Mouse (Mus musculus) layer of hippocampus, adult 18-20 months (tissue): ENCODE measurements at regions not wholly inside any gene's neighbourhood (a gene's known extent, or its start where the extent isn't known, plus 50 kb on each side); places are given as distances from the start of the nearest gene placed in this dataset.
"Not testable (repeated sequence)": the region's sequence is repeated elsewhere in the genome, so short reads cannot be mapped to it uniquely, and the experiment has no call there.

Experiments used
- DNase-seq, 2 experiments: peaks; one replicate each; pipeline ENCODE4 v3.0.0; 2022; ENCODE audit warnings: low spot score in 2 of 2

DNA sequence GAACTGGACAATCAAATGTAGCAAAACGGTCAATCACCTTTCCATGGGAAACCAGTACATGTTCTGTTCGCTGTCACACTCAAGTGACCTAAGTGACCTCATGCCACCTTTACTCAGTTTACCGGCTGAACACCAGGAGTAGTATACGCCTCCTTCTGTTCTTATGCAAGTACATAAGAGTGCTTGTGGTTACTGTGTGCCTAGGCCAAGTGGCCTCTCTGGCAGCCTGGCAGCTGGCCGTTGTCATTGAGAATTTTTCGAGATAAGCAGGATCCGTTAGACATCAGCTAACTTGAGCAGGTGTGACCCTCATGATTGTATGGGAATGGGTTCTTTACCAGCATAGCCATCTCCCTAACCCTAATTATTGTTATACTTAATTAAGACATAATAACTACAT lies 167.5 kb downstream of the Tomm20 start:
- DNase-seq: no peak

DNA sequence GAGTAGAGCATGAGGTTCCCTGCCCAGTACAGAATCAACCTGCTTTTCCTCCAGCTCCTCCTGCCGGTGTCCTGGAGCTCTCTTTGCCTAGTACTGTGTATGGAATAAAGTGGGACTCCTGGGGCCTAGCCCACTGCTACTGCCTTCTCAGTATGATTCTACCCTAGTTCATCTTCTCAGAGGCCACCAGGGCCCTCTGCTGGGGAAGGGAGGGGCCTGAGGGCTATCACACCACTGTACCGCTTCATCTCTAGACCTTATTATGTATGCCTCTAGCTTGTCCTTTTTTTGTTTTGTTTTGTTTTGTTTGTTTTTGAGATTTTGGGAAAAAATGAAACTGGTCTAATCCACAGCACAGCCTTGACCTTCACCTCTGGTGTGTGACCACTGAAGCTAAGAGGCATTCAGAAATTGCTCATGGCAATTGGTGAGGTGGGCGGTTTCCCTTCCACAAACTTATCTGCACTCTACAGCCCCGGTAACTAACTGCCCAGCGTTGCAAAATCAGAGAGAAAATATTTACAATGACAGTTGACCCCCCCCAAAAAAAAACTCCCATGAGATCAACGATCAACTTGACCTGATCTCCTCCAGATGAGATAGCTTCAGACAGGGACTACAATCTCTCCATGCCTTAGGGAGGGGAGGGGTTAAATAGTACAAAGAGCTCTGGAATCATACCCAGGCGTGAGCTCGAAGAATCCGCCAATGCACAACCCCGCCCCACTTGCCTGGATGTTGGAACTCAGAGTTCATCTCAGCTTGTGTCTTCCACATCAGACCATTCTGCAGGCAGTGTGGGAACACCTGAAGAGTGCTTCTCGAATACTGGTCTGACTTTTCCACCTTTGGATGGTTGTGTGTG lies 168.8 kb downstream of the Tomm20 start:
- DNase-seq: no peak

DNA sequence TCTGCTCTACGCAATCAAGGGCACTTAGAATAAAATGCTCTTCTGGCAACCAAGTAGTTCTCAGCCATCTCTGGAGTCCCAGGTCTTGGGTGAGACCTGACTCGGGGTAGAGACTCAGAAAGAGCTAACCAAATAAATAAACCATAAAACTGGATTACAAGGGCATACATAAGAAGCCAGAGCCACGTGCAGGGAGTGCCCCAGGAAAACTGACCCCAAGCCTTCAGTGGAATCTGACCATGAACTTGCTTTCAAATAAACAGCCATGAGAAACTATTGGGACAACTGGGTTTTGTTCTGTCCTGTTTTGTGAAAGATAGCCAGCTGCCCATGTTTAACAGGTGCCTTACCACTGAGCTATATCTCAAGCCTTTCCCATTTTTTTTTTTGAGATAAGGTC lies 170.3 kb downstream of the Tomm20 start:
- no peak for DNase-seq

DNA sequence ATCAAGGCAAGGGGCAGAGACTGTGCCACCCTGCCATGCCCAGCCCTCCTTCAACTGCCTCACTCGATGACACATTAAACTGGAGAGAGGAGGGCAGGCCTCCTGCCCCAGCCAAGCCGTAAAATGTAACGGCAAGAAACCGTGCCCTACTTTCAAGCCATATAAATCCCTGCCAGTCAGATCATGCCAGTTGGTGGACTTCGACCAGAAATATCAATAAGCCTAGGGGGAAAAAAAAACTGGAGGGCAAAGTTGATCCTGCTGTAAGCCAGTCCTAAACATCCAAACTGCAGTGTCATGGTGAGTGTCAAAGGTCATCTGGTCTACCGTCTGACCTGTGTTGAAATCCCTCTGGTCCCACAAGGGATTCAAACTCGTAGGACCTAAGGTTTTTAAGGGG lies 170.8 kb downstream of the Tomm20 start:
- no peak for DNase-seq

DNA sequence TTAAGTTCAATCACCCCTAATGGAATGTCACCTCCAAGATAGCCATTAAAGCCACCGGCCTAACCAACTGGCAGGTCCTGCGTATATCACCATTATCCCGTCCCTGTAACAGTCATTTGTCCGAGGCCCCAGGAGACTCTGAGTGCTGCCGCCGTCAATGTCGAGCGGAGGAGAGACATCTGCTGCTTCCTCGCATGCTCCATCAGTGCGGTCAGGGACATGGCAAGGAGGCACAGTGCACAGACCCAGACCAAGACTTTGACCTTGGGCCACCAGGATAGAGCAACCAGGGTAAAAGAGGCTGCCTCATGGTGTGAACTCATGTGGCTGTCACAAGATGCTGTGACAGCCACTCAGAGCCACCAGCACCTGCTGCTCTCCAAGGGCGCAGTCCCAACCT lies 172.9 kb downstream of the Tomm20 start:
- DNase-seq: no peak

DNA sequence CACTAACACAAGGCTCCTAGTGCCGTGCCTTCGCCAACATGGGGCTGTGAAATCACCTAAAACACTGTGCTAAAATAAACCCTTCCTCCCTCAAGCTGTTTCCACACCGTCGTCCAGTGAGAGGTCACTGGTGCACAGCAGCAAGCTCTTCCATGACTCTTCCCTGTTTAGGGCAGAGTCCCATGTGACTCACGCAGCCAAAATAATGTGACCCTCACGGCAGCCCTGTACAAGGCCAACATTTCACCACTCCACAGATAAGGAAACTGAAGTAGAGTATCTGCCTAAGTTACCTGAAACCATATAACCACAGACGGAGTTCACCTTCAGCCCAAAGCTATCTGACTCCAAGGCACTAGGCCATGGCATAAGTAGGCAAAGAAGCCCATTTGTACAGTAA lies 173.4 kb downstream of the Tomm20 start:
- no peak for DNase-seq

DNA sequence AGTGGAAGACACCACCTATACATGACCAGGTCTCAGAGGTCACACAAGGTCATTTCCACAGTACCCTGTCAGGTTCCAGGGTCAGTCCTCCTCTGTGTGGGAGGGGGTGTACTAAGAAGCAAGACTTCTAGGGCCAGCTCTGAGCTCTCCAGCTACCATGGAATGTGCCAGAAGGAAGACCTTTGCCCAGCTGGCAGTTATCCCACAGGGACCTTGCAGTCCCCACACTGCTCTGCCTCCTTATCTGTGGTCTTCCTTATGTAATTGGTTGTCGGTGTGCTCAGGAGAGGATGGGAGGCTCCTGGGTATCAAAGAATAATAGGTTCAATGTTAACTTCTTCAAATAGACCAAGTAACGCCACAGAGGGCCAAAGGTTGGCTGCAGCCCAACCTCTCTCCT lies 175.3 kb downstream of the Tomm20 start:
- DNase-seq: not testable (repeated sequence)

DNA sequence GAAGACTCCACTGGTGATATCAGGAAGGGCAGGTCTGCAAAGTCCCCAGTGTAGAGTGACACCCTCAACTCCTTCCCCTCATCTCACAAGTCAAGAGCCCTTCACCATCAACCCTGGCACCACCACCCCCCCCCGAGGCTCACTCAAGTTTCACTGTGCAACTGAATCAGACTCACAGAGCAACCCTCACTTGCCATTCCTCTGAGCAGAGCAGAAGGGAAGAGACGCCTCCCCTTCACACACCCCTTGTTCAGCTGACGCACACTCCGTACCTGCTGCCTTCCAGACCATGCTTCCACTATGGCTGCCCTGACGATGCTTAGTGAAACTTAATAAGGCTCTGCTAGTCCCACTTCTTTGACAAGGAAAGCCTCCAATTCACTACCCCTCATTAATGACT lies 174.4 kb upstream of the Irf2bp2 start:
- DNase-seq: no peak

DNA sequence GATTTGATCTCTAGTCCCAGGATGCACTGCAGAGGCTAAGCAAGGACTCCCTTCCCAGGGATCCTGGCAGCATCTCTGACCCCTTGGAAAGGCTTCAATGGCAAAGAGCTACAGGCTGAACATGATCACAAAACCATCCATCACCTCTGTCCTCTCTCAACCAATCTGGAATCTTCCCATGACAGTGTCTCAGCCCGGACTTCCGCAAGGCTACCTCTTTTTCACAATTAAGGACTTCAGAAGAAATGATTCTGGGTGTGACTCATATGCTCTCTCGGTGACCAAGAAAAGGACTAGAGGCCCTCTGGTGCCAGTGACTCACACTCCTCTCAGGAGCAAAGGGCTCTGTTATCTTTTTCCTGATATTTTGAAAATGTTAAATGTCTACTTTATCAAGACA lies 173.6 kb upstream of the Irf2bp2 start:
- no peak for DNase-seq

DNA sequence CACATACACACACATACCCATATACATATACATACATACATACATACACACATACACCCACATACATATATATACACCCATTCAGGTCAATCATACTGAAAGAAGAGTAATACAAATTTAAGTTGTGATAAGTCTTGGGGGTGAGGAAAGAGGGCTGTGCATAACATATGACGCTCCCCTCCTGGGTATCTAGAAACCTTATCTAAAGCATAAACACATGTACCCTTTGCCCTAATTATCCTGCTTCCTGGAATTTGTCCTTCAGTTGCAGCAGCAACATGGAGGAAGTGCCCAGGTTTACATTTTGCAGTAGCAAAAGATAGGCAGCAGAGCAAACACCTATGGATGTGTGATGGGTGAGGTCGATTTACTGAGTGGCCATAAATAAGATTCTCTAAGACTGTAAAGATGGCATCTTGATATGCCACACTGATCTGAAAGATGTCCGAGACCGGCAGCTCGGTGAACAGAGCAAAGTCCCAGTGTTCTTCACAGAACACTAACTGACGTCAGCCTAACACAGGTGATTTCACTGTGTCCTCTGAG lies 172.0 kb upstream of the Irf2bp2 start:
- DNase-seq: no peak

DNA sequence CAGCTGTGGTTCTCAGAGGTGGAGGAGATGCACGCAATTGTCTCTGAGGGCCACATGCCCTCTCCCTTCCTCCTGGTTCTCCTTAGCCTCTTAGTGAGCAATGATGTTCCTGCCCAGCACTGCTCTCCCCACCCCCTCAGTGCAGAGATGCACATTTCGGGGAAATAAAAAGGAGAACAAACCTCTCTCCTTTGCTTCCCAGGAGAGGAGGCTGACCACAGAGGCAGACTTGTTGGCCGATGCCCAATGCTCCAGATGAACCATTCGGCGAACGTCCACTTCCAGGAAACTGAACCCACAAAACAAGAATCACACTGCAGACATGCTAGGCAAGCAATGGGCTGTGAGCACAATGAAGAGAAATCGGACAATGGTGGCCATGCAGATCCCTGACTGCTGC lies 169.8 kb upstream of the Irf2bp2 start:
- no peak for DNase-seq

DNA sequence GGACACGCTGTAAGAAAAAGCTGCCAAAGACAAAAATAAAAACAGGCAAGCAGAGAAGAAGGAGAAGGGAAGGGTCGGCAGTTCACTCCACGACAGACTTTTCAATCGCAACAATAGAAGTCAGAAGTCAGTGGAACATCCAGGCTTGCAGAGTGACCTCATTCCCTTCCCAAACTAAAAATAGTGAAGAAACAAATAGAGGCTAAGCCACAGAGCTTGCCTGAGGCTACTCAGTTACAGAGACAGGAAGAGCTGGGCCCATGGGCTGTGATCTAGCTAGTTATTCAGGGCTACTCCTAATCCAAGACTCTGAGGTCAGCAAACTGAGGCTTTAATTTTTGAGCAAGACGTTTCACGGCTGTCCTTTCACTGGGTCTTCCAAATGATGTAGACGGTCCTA lies 165.9 kb upstream of the Irf2bp2 start:
- no peak for DNase-seq

DNA sequence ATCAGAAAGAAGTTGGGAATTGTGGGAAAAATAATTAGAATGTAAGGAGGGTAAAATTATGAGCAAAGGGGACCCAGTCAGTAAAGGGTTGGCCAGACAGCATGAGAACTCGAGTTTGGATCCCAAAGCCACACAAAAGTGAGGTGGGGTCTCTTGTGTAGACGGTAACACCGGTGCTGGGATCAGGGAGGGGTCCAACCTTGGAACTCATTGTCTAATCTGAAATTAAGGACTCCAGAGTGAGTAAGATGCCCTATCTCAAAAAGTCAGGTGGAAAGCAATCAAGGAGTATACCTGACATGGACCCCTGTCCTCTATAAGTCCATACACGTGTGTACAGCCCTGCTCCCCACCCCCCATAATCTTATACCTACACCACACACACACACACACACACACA lies 165.2 kb upstream of the Irf2bp2 start:
- no peak for DNase-seq

DNA sequence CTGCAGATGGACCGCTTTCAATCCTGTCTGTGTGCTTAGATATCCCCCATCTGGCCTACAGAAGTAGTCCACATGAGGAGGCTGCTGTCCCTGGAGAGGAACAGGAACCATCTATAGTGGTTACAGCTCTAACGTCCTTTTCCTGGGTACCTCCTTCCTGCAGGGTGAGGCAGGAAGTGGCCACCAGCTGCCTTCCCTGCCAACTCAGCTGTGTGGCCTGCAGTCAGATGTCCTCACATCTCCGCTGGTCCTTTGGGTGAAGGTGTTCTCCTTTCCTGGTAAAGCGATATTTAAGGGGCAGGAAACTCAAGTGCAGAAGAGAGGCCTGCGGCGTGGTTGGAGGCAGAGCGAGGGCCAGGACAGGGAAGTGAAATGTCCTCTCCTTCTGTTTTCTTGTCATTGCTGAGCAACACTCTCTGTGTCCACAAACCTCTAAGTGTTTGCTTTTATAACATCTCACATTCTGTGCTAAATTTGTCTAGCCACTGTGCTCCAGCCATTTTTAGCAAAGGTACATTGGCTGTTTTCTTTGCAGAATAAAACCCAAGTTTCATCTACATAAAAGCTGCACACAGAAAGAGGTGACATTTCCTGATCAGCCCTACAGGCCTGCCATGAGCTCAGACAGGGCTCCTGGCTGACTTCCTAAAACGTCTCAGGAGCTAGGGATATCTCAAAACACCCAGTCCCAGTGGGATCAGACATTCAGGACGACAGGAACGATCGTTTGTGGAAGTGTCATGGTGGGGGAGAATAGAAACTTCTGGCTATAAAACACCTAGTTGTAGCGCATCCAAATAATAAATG lies 164.4 kb upstream of the Irf2bp2 start:
- peak; percentile 7 to 28 for DNase-seq

DNA sequence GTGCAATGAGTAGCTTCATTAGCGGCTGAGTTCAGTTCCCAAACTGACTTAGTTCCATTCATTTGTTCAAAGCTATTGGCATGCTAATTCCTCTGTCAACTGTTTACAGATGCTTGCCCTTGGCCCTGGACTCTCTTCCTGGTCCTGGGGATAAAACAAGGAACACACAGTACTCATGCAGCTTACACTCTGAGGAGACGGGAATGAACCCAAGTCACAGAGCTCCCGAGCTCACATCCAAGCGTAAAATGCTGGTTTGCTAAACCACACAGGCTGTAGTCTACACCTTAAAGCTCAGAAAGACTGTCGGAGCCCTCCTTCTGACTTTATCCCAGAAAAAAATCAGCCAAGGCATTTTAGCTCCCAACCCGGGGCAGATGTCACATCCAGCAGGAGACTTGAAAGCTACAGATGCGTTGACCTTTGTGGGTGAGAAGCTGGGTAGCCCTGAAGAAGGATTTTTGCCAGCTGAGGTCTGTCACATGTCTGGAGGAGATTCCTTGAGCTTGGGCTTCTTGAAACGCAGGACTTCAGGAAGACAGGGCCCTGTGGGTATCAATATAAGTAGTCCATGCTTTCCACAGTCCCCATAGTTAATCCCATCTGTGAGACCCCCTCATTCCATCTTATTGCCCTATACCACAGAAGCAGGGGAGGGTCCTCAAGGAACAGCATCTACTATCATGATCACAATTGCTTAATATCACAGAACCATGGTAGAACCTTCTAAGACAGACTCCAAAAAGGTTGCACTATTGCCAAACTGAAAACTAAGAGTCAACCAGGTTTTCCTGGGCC lies 162.7 kb upstream of the Irf2bp2 start:
- no peak for DNase-seq

DNA sequence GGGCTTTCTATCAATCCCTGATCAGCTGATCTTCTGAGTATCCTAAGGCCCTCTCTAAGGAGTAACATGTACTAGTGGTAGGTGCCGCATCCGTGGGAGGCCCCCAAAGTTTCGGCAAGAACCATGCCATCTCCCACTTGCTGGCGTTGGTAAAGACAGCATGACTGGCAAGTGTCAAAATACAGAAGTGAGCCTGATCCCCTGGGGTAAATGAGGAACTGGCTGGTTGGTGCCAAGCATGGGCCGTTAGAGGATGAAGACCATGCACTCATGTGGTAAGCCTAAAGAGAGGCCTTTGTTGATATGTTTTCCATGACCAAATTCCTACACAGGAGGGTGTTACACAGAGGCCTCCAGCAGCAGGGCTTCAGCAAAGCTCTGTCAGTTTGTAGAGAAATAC lies 161.9 kb upstream of the Irf2bp2 start:
- no peak for DNase-seq

DNA sequence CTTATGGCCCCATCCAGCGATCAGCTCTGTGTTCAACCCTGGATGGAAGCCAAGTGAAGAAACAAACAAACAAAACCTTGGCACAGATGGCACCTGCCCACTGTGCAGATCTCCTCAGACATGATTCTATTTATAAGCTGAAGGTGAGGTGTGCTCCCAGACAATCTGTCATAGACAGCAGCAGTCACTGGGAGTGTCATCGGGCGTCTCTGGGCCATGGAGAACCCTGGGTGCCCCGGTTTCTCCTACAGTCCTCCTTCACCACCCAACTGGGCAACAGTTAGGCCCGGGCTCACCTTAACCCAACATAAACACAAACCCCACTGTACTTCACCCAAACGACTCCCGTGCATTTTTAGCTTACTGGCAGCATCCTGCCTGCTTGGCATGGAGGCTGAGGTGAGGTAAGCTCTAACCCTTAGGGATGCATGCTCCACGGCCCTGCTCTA lies 160.6 kb upstream of the Irf2bp2 start:
- DNase-seq: no peak

DNA sequence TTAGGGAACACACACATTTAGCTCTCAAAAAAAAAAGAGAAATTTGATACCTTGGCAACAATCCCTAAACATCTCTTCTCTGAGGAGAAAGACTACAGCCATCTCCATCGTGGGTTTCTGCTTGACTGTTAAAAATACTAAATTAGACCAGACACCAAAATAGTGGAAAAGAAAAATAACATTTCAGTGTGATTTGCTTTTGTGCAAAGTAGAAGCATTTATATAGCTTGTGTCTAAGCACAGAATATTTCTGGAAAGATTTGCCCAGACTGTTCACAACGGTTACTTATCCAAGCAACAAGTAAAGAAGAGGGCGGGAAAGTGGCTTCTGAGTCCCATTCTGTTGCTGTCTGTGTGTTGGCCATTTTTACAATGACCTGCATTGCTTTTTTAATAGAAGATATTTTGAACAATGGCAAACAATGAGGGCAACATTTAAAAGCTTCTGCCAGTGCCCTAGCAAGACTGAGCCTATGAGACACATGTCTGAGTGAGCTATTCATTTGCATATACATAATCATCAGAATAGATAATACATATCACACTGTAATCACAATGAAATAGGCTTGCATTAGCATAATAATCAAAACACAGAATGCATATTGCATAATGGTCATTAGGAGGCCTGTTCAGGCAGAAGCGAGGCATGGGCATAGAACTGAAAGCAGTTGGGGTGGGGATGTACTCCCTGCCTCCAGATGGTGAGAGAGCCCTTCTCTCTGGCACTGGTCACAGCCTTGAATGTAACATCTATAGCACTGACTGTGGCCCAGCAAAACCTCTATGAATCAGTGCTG lies 159.5 kb upstream of the Irf2bp2 start:
- no peak for DNase-seq

DNA sequence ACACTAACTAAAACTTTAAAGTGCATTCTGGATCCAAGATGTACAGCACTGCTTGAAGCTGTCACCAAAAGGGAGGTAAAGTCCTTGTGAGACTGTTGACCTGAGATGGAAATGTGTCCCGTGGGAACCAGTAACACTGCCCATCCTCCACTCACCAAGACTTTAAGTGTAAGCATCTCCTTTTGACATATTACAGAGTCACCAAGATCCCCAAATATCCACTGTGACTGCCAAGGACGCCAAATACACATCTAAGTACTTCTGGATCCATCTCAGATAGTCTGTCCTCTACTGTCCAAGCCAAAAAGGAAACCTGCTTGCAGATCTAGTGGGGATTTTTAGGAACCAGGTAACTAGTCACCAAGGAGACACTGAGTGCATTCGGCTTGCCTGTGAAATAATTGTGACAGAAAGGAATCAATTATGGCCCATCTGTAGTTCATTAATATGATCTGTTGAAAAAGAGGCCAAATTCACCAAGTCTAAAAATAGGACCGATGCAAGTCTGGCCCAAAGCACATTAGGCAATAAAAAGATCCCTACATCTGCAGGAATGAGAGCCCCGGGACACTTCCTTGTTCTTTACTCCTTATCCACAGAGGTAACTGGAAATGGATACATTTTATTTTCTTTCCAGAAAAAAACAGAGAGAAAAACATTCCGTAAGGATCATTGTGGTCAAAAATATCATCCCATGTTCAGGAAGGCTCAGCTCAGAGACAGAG lies 157.8 kb upstream of the Irf2bp2 start:
- no peak for DNase-seq
